In genomic region chr10:19591641-19592441, GRCm38 (mm10) we compare ENCODE assay signal across 8 mouse cellular contexts. TPM values are rescaled to one million over a fixed set of nuclear protein-coding genes. Genes with fewer than 3 reads are reported as not detected.
DNase-seq lines count a peak whose midpoint lies in the region; ATAC-seq and TF ChIP-seq lines count a peak whose summit lies in the region.

Gene Ifngr1, plus strand, starts transcription at chr10:19591949.

- peak; percentile 46; the same call in 1 of the 2 replicates for TF ChIP-seq POLR2A in brain, embryonic 14.5 days (IDR thresholded peaks at IDR 0.05; ENCODE audit: borderline replicate concordance, extremely low read depth, insufficient read depth, insufficient read length, poor library complexity, severe bottlenecking)
- TF ChIP-seq POLR2A in liver, adult 2 months (IDR thresholded peaks at IDR 0.05; ENCODE audit: extremely low read depth, insufficient read depth, low read length): peak; percentile 91
- peak; percentile 87 for TF ChIP-seq POLR2A in myocyte (IDR thresholded peaks at IDR 0.05; ENCODE audit: insufficient read length, low read depth)

- H3ac ChIP-seq in C2C12 (ENCODE audit: control insufficient read depth, insufficient read length, low read depth) (peak within 1 kb of the TSS; percentile 89), myocyte (ENCODE audit: control insufficient read depth, insufficient read length) (peak within 1 kb of the TSS; percentile 43)

- peak within 1 kb of the TSS; percentile 92 for H3K9ac ChIP-seq in heart, embryonic 11.5 days (ENCODE audit: low read depth, low read length)
- H3K9ac ChIP-seq in kidney, embryonic 16.5 days (replicated peaks; ENCODE audit: low read length): peak within 1 kb of the TSS; percentile 92
- H3K9ac ChIP-seq in liver, adult 2 months (ENCODE audit: low read depth, low read length): peak within 1 kb of the TSS; percentile 91

- H3K27me3 ChIP-seq in C2C12 (ENCODE audit: control insufficient read depth, insufficient read depth, insufficient read length) (no peaks in the 10 kb centered on the region), myocyte (ENCODE audit: control insufficient read depth, insufficient read depth, insufficient read length) (no peaks in the 10 kb centered on the region)
- no peaks in the 10 kb centered on the region for H3K27me3 ChIP-seq in erythroblast, embryonic 14.5 days (ENCODE audit: control insufficient read depth)
- no peaks in the 10 kb centered on the region for H3K27me3 ChIP-seq in heart, embryonic 11.5 days (ENCODE audit: control insufficient read depth, insufficient read depth, low read length)
- no peaks in the 10 kb centered on the region for H3K27me3 ChIP-seq in kidney, embryonic 16.5 days (ENCODE audit: insufficient read depth, low read length)
- no peaks in the 10 kb centered on the region for H3K27me3 ChIP-seq in liver, adult 2 months (ENCODE audit: control insufficient read depth, insufficient read depth, low read length)
- H3K27me3 ChIP-seq in splenic B cell, adult 2 months (ENCODE audit: control insufficient read depth, insufficient read depth, low read length, poor library complexity, severe bottlenecking): no peaks in the 10 kb centered on the region

- H3K4me1 ChIP-seq in erythroblast, embryonic 14.5 days (ENCODE audit: control insufficient read depth): peaks cover 41% of the 10 kb centered on the region
- peaks cover 11% of the 10 kb centered on the region for H3K4me1 ChIP-seq in heart, embryonic 11.5 days (ENCODE audit: control insufficient read depth, insufficient read depth, low read length)
- peaks cover 22% of the 10 kb centered on the region for H3K4me1 ChIP-seq in kidney, embryonic 16.5 days (ENCODE audit: insufficient read depth, low read length)
- peaks cover 7% of the 10 kb centered on the region for H3K4me1 ChIP-seq in liver, adult 2 months (ENCODE audit: control insufficient read depth, insufficient read depth, low read length)

- H3K36me3 ChIP-seq in C2C12 (ENCODE audit: control insufficient read depth, insufficient read depth) (peaks cover 5% of the 10 kb centered on the region), myocyte (ENCODE audit: control insufficient read depth, insufficient read depth) (no peaks in the 10 kb centered on the region)
- no peaks in the 10 kb centered on the region; the same call in 1 of the 2 replicates for H3K36me3 ChIP-seq in erythroblast, embryonic 14.5 days (ENCODE audit: control insufficient read depth)
- H3K36me3 ChIP-seq in heart, embryonic 11.5 days (ENCODE audit: control insufficient read depth, insufficient read depth, low read length): no peaks in the 10 kb centered on the region
- H3K36me3 ChIP-seq in kidney, embryonic 16.5 days (ENCODE audit: insufficient read depth, low read length): no peaks in the 10 kb centered on the region
- H3K36me3 ChIP-seq in liver, adult 2 months (ENCODE audit: control insufficient read depth, insufficient read depth, low read length): no peaks in the 10 kb centered on the region
- H3K36me3 ChIP-seq in splenic B cell, adult 2 months (ENCODE audit: control insufficient read depth, insufficient read depth, low read length, poor library complexity, severe bottlenecking): no peaks in the 10 kb centered on the region

- peak within 1 kb of the TSS; percentile 53 for H3K4me3 ChIP-seq in C2C12 (ENCODE audit: insufficient read depth, poor library complexity, severe bottlenecking)
- H3K4me3 ChIP-seq in erythroblast, embryonic 14.5 days (replicated peaks): peak within 1 kb of the TSS; percentile 81
- H3K4me3 ChIP-seq in heart, embryonic 11.5 days (ENCODE audit: low read depth, low read length): peak within 1 kb of the TSS; percentile 76
- H3K4me3 ChIP-seq in kidney, embryonic 16.5 days (ENCODE audit: low read length): peak within 1 kb of the TSS; percentile 79
- H3K4me3 ChIP-seq in liver, adult 2 months (ENCODE audit: insufficient read depth, low read depth, low read length): peak within 1 kb of the TSS; percentile 92
- peak within 1 kb of the TSS; percentile 44 for H3K4me3 ChIP-seq in myocyte

- peaks cover 43% of the 10 kb centered on the region for H3K79me2 ChIP-seq in C2C12 (ENCODE audit: control insufficient read depth, insufficient read depth)
- H3K79me2 ChIP-seq in liver, adult 2 months (ENCODE audit: control insufficient read depth, insufficient read depth, low read length): peaks cover 11% of the 10 kb centered on the region; the same call in 1 of the 2 replicates
- H3K79me2 ChIP-seq in myocyte (ENCODE audit: control insufficient read depth, insufficient read depth): peaks cover 12% of the 10 kb centered on the region

- peak within 1 kb of the TSS; percentile 84 for H3K27ac ChIP-seq in heart, embryonic 11.5 days (ENCODE audit: low read depth, low read length)
- peak within 1 kb of the TSS; percentile 90 for H3K27ac ChIP-seq in kidney, embryonic 16.5 days (ENCODE audit: low read length)
- H3K27ac ChIP-seq in liver, adult 2 months (replicated peaks; ENCODE audit: insufficient read depth, low read depth, low read length): peak within 1 kb of the TSS; percentile 88

- peak within 1 kb of the TSS; percentile 76 for H3K4me2 ChIP-seq in heart, embryonic 11.5 days
- H3K4me2 ChIP-seq in kidney, embryonic 16.5 days (replicated peaks; ENCODE audit: low read depth, low read length): peak within 1 kb of the TSS; percentile 75
- peak within 1 kb of the TSS; percentile 75 for H3K4me2 ChIP-seq in myocyte (ENCODE audit: low read depth)

- H3K79me3 ChIP-seq in C2C12 (ENCODE audit: low read depth): peaks cover 12% of the 10 kb centered on the region

- no peaks in the 10 kb centered on the region for H3K9me3 ChIP-seq in erythroblast, embryonic 14.5 days (ENCODE audit: control insufficient read depth, low read length)
- H3K9me3 ChIP-seq in heart, embryonic 11.5 days (replicated peaks; ENCODE audit: control insufficient read depth, low read length): no peaks in the 10 kb centered on the region
- H3K9me3 ChIP-seq in kidney, embryonic 16.5 days (ENCODE audit: low read length): no peaks in the 10 kb centered on the region

- peak; percentile 97 for DNase-seq in brain, embryonic 14.5 days (ENCODE audit: low read depth)
- peak; percentile 98 for DNase-seq in liver, adult 2 months (ENCODE audit: extremely low read depth, low read depth, low spot score)
- peak; percentile 99 for DNase-seq in splenic B cell, adult 2 months (ENCODE audit: low read depth, low spot score)

- ATAC-seq in heart, embryonic 11.5 days (replicated peaks; ENCODE audit: insufficient number of reproducible peaks, low FRiP score, low TSS enrichment): peak; percentile 100
- ATAC-seq in kidney, embryonic 16.5 days (ENCODE audit: low FRiP score, low TSS enrichment): peak; percentile 100

- TF ChIP-seq CTCF in C2C12 (IDR thresholded peaks at IDR 0.05; ENCODE audit: control insufficient read depth, insufficient read depth, insufficient read length): no peak
- TF ChIP-seq CTCF in brain, embryonic 14.5 days (IDR thresholded peaks at IDR 0.05; ENCODE audit: borderline replicate concordance, extremely low read depth, insufficient read depth, insufficient read length): no peak
- TF ChIP-seq CTCF in liver, adult 2 months (IDR thresholded peaks at IDR 0.05; ENCODE audit: low read depth, low read length): no peak

- WGBS in heart, embryonic 11.5 days (ENCODE audit: insufficient replicate concordance): under 1% methylated on average over 52 of the region's 52 CpGs
- under 1% methylated on average over 52 of the region's 52 CpGs for WGBS in kidney, embryonic 16.5 days
- under 1% methylated on average over 52 of the region's 52 CpGs for WGBS in liver, adult 2 months

TF ChIP-seq in C2C12, 6 proteins besides CTCF, POLR2A, EP300 and RAD21:
- no peak for TF ChIP-seq FOSL1 (IDR thresholded peaks at IDR 0.05; ENCODE audit: insufficient read depth, low read length, poor library complexity, severe bottlenecking)

TF ChIP-seq in myocyte, 11 proteins besides CTCF, POLR2A, EP300 and RAD21:
- TF ChIP-seq E2F4 (IDR thresholded peaks at IDR 0.05; ENCODE audit: insufficient read depth) (no peak), SRF (IDR thresholded peaks at IDR 0.05; ENCODE audit: control insufficient read depth, insufficient read length, low read depth) (no peak), POLR2AphosphoS2 (IDR thresholded peaks at IDR 0.05; ENCODE audit: insufficient read length, low read depth) (peak; percentile 88)

RNA-seq across cellular contexts. Expression of gene Ifngr1, which starts in this region (rescaled TPM):
- polyA plus RNA-seq in C2C12 (2012; fragmentation: generic; extraction: Trizol) (11.8 TPM), myocyte (2012; fragmentation: generic; extraction: Trizol) (15.6 TPM)
- 8.3 and 12.3 TPM in 2 replicates for polyA plus RNA-seq in brain, embryonic 14.5 days (2012; rRNA removed)
- polyA plus RNA-seq in erythroblast, embryonic 14.5 days (2012): 0.02 and 0.04 TPM in 2 replicates
- polyA plus RNA-seq in heart, embryonic 11.5 days (2014; fragmentation: Nextera tagmentation; extraction: Ambion mirVana): 35.0 and 35.7 TPM in 2 replicates
- polyA plus RNA-seq in kidney, embryonic 16.5 days (2015; fragmentation: Nextera tagmentation; extraction: Ambion mirVana): 59.8 and 67.1 TPM in 2 replicates
- total RNA-seq in liver, adult 2 months (2014; rRNA removed): 16.8 and 18.6 TPM in 2 replicates
- polyA plus RNA-seq in liver, adult 2 months (2012; rRNA removed): 7.1 and 9.0 TPM in 2 replicates

Comparison
In these comparisons a context has a peak if more than half of its experiments do, and no peak if none do; other contexts are left out.
1. Peak in every context shown above with its lines: DNase-seq, ATAC-seq, H3K4me3 ChIP-seq and H3K27ac ChIP-seq.